Mouse (Mus musculus) liver, adult 2 months (tissue): ENCODE results near the gene Chek2.

Experiments used
- CTCF ChIP-seq: fragments of 200-500 bp; IDR thresholded peaks from 2 replicates; pipeline ENCODE4 v1.5.1; 2011; ENCODE audit warnings: low read depth, low read length, control low read depth
- POLR2A ChIP-seq: fragments of 200-500 bp; IDR thresholded peaks from 2 replicates; pipeline ENCODE4 v1.6.1; 2011; ENCODE audit warnings: low read length, control low read depth; ENCODE audit not compliant: insufficient read depth; ENCODE audit errors: extremely low read depth

- no peak for TF ChIP-seq CTCF
- no peak for TF ChIP-seq POLR2A
Observed at GRCm38 (mm10) chr5:110827576-110827975, 12.2 kb upstream of the Chek2 start.
